Mouse (Mus musculus) adrenal gland, postnatal 14 days (tissue): ENCODE measurements around the gene Tspan9. TPM values are rescaled to one million over a fixed set of nuclear protein-coding genes. Genes with fewer than 3 reads are reported as not detected.

Experiments used
- DNase-seq: peaks from one replicate; pipeline ENCODE4 v3.0.0; 2021; ENCODE audit warnings: mixed read lengths
- long read RNA-seq, 2 experiments: library from polyadenylated mRNA; stranded (forward); transcript quantifications; one replicate each; pipeline ENCODE4 v2.0.0; 2021
- total RNA-seq: library from RNA; stranded (reverse); gene quantifications from 2 replicates; pipeline ENCODE4 v1.2.3, GENCODE M21; 2021

Tspan9 gene
- total RNA-seq = 53.9 and 59.0 TPM in 2 replicates
- long read RNA-seq, experiment 1, partial matches to known transcripts = 0 of 49 reads
- long read RNA-seq, experiment 1, other reads (novel, unspliced or antisense) = 45 of 49 reads
- long read RNA-seq, experiment 2, partial matches to known transcripts = 4 of 31 reads
- long read RNA-seq, experiment 2, other reads (novel, unspliced or antisense) = 26 of 31 reads

DNA sequence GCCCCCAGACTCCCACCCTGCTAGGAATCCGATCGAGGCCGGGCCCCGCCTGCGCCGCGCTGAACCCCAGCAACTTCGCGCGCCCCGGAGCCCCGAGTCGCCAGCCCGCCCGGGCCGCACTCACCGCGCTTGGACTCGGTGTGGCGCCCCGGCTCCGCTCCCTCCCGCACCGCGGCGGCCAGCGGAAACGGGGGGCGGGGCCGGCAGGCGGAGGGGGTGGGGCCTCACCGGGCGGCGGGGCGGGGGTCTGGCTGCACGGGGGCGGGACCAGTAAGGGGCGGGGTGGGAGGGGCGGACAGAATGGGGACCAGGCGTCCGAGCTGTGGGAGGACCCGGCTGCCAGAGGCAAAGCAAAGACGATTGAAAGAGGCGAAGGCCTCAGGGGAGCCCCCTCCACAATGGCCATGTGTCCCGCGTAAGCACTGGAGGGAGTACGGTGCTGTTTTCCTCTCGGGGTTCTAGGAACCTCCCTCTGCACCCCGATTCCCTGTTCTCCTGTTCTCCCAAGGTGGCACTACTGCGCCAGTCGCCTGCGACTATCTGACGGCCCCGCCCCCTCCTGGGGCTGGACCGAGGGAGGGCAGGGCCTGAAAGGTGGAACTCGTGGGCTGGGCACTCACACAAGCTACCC is at the start of gene Tspan9:
Tspan9 (minus strand) TSS at position 205 of the 631 bp plus-strand sequence.
- DNase-seq = peak; percentile 87

DNA sequence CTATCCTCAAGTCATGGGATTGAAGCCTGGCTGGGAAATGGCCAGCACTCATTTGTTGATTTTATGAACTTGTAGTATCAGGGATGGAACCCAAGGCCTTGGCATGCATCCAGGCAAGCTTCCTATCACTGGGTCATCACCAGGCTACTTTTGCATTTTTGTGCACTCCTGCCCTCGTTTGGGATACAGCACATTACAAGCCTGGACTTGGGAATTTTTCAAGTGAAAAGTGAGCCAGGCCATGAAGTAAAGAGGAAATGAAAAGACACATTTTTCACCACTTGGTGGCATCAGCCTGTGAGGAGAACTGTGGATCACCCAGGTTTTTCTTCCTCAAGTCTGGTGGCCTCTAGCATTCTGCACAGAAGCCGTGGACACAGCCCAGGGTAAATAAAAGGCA is 40.1 kb upstream of the Tspan9 start:
- DNase-seq = no peak

DNA sequence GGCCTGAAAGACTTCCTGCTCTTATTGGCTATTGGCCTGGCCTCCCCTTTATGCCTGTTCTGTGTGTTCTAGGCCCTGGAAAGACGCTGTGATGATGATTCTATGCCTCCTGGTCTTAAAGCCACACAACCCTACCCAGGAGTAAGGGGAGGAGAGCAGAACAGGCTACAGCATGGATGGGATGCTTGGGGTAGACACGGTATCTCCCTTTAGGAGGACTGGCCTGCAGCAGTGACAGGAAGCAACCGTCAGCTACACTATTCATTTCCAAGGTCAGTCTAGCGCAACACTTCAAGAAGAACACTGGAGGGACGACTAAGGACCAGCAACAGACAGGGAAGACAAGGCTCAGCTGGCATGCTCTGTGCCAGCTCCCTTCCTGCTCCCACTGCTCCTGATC is 37.8 kb upstream of the Tspan9 start:
- DNase-seq = no peak

DNA sequence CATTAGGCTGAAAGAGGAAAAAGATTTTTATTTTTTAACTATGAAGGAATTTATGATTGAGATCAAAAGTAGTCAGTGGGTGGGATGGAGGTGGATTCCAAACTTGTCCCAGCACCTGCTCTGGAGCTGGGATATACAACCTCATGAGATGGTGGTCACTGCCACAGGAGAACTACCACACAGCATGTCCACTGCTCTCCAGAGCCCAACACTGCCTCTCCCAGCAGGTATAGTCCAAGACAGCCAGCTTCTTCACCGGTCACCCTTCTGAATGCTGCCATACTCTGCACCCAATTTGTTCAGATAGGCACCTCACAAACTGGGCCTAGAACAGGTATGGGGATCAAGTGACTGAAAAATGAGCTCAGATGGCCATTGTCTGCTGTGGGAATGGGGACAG is 36.3 kb upstream of the Tspan9 start:
- no peak for DNase-seq

DNA sequence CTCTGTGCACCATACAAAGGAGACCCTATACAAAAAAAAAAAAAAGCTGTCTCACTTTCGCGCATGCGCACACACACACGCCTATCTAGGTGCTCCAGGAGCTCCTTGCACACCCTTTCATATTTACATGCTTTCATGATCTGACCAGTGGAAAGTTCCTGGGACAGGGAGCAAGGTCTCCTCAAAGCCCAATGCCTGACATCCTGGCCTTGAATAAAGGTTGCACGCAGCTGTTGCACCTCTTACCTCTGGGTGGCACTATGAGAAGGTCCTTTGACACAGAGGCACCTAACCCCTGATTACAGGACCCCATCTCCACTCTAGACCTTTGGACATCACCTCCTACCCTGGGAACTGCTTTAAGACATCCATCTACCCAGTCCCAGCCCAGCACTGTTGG is 35.9 kb upstream of the Tspan9 start:
- peak; percentile 29 for DNase-seq

DNA sequence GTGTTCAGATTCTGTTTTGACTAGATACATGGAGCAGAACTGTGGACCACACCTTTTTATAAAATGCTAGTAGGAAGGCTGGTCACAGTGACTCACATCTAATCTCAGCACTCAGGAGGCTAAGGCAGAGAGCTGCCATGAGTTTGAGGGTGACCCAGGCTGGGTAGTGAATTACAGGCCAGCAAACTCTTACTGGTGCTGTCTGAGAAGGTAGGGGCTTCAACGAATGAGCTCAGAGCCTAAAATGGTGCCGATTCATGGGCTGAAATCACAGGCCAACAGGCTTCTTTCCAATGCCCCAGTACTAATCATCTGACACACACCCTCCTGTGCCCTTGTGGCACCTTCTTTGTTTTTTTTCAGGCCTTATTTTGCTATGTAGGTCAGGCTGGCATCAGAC is 35.3 kb upstream of the Tspan9 start:
- DNase-seq = no peak

DNA sequence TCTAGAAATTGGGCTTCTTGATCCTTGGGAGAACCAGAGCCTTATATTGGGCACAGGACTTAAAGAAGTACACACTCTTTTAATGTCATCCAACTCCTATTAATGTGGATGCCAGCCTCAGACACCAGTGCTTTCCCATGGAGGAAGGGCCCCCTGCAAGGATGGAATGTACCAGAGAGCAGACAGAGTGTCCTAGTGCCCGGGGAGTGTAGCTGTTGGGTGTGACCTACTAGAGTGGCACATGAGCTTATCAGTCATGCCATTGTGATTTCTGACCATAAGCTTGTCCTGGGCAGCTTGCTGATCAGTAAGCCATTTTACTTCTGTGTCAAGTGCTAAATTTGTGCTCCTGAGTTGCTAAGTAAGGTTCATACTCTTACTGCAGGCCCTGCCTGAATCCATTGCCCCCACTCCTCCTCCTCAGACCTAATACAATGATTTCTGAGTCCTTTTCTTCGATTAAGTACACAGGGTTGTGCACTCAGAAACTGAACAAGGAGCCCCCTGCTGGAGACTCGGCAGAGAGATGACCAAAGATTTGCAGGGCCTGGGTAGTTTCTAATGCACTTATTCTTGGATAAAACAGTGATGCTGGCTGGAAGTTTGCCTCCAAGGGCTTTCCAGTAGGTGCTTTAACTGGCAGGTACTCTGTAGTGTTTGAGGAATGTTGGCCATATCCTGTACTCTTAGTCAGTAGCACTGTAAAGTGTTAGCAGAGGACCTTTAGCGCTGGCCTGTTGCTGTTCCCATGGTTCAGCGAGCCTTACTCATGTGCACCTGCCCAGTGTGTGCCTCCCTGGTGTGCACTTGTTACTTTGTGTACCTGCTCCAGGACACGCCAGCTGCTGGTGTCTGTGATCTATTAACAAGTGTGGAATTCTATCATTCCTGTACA is 25.6 kb upstream of the Tspan9 start:
- DNase-seq = peak; percentile 38

DNA sequence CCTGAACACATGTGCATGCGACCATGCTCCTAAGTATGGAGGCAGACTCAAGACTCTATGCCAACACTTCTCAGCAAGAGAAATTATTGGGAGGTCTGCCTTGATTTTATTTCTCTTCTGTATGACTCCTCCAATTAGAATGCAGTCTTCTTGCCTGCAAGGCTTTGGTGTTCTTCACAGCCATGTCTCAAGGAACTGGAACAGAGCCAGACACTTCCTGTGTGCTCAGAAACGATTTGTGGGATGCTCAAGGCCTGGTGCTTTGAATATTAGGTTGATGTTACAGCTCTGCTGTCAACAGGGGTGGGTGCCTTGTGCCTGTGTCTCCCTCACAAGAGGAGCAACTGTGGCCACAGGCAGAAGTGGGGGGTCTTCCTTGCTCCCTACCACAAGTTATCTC is 22.2 kb upstream of the Tspan9 start:
- DNase-seq = no peak

DNA sequence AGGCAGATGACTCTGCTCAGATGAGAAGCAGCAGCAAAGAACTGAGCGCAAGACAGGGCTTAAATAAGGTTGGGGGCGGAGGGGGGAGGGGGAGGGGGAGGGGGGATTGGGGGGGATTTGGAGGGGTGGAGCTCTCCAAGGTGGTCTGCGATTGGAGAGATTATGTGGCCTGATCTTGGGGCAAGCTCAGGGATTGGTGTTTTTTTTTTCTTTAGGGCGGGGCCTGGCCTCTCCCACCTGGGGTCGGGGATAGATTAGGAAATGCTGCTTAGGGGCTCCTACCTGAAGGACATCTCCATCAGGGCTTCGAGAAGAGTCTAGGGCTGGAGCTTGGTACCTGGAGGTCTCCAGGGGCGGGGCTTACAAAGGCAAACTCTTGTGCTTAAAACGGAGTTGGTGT is 21.2 kb upstream of the Tspan9 start:
- DNase-seq = no peak

DNA sequence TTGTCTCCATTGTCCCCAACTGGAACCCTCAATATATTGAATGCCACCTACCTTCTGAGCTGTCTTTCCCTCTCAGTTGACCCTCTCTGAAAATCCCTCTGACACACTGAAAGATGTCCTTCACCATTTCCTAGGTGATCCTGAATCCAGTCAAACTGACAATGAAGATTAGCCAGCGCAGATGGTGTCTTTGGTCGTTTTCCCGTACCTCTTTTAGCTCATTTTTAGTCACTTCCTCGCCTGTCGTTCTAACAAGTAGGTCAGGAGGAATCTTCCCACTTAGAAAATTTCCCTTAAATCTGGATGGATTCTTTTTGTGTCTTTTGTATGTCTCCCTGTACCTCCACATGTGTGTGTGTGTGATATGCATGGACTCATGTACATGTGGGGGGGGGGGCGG is 15.7 kb upstream of the Tspan9 start:
- DNase-seq = no peak

DNA sequence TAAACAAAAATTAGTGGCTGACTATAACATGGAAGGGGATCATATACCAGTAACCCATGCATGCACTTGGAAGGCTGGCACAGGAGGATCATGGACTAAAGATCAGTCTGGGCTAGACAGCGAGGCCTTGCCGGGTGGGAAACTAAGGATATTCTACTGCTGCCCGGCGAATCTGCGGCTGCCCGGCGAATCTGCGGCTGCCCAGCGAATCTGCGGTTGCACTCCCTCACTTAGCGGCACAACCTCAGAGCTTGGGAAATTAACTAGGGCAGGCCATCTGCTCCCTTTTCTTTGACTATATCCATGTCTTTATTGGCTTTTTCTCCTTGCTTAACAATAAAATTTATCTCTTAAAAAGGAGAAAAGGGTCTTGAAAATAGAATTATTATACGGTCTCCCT is 14.6 kb upstream of the Tspan9 start:
- no peak for DNase-seq

DNA sequence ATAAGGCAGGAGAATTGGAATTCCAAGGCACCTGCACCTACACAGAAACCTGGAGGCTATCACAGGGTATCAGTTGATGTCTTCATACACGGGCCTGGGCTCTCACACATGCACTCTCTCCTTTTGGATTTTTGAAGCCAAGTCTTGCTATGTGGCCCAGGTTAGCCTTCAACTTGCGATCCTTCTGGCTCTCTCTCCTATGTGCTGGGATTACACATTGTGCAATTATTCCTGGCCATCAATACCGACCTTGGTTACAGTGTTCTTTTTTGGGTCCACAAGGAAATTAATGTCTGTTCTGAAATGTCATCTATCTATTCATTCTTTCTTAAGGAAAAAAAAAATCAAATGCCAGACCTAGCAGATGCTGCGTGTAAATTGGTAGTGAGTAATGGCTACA is 13.1 kb upstream of the Tspan9 start:
- DNase-seq = no peak

DNA sequence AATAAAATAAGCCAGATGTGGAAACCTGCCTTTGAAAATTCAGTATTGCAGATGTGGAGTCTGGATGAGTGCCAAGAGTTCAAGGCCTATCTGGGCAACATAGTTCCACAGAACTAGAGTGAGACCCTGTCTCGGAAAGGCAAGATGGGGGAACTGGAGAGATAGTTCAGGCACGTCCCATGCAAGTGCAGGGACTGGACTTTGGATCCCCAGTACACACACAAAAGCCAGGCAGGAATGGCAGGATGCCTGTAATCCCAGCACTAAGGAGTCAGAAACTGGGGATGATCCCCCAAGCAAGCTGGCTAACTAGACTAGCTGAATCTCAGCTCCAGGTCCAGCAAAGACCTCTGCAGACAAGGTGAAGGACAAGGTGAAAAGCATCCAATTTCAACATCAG is 12.5 kb upstream of the Tspan9 start:
- DNase-seq = no peak

DNA sequence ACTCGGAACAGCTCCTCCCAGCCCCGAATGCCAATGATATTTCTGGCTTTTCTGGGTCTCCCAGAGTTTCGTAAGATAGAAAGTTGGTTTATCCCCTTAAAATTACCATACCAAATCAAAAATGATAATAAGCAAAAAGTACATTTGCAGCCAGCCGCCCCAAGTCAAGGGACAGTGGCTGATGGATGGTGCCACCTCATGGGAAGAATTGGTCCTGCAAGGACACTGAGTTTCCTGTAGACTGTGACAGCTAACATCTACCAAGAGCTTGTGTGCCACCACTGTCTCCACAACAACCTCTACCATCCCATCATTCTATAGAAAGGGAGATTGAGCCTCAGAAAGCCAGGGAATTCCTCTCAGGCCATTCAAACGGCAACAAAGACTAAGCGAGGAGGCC is 2.4 kb upstream of the Tspan9 start:
- peak; percentile 76 for DNase-seq

DNA sequence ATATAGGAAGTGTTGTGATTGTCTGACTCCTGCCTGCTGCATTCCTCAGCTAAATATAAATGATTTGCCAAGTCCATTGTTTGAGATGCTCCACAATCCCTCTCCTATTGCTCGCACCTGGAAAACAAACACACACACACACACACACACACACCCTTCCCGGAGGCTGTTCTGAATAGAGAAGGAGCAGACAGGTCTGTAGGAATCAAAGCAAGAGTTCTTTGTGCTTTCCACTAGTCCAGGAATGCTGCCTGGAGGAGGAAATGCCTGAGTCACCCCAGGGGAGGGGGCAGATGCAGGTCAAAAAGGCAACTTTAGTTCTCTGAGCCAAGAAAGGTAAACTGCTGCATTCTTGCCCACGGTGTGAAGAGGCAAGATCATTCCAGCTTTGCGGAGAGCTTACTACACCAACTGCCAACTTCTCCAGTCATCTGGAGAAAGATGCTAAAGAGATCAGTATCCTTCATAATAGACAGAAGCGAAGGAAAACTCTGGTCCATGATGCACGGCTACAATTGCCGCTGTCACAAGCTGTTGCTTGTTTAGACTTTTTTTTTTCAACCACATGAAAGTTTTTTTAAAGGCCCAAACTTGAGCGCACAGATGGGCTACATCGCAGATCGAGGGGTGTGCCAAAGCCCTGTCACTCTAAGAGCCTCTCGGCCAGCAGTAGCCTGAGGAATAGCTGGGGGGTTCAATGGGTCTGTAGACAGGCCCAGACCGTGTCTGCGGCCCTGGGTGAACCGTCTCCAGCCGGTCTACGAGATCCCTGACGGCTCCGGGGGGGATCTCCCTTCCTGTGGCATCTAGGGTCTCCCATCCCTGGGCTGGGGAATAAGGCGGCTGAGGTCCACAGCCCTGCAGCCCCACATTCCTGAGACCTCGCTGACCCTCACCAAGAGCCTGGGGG is 770 bp downstream of the Tspan9 start:
- DNase-seq = peak; percentile 41

DNA sequence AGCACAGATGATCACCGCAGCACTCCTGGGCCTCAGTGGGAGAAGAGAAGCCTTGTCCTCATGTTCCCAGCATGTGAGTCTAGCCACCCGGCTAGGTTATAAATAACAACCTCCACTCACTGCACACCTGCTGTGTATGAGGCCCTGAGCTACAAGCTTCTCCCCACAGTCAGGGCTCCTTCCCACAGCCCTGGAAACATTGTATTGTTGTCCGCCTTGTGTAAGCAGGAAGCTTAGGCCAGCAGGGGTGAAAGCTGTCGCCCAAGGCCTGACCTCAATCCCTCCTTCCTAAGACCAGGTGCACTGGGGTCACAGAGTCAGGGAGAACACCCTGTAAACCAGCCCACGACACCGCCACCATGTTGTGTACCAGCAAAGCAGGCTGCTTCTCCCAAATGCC is 2.7 kb downstream of the Tspan9 start:
- no peak for DNase-seq

DNA sequence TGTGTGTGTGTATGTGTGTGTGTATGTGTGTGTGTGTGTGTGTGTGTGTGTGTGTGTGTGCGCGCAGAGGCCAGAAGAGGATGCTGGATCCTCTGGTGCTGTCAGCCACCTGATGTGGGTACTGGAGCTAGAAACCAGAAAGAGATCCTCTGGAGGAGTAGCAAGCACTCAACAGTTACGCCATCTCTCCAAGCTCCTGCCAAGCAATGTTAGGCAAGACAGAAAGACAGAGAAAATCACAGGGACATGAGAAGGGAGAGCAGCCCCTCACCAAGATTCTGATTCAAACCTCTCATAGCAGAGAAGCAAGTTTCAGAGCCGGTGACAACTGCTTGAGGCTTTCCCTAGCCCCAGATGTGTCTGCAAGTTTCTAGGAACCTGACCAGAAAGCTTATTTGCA is 5.5 kb downstream of the Tspan9 start:
- DNase-seq = no peak

DNA sequence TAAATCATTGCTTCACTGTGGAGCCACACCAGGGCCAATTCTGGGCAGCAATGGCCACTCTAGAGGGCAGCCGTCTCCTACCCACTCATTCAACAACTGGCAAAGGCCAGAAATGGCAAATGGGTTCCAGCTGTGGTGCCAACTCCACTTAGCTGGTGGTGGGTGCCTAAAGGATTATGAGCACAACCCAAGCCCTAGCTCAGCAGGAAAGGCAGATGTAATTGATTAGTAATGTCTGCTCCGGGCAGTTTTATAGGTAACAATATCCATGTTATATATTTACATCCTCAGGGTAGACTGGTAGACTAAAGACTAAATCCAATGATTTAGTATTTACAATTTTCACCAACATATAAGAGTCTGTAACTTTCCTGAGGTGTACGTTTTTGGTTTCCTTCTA is 6.7 kb downstream of the Tspan9 start:
- DNase-seq = no peak

DNA sequence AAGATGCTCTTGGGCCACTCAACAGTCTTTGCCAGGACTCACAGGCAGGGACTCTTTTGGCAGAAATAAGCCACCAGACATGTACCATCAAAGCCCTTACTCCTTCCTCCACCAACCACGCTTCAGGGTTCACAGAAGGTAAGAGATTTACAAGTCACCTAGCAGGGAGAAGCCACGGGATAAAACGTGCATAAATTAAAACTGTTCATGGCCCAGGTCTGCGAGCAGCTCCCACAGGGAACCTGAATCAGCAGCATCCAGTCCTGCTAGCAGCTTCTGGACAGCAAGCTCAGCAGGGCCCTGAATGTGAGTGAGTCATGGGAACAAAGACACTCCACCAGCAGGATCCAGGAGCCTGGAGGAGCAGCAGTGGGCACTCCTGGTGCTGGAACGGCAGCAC is 7.9 kb downstream of the Tspan9 start:
- no peak for DNase-seq

DNA sequence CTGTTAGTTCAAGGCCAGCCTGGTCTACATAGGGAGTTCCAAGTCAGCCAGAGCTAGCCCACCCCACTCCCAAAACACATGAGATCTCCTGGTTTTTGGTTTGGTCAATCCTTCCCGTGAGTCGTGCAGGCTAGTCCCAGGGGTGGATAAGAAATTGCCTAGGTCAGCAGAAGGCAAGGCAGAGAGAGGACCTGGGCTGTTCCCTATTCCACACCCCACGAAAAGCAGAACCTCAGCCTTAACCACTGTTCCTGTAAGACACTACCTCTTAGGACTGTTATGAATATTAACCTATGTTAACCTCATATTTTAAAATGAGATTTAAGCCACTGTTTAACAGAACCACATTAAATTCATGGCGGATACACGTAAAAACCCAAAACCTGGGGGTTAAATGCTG is 8.4 kb downstream of the Tspan9 start:
- no peak for DNase-seq

DNA sequence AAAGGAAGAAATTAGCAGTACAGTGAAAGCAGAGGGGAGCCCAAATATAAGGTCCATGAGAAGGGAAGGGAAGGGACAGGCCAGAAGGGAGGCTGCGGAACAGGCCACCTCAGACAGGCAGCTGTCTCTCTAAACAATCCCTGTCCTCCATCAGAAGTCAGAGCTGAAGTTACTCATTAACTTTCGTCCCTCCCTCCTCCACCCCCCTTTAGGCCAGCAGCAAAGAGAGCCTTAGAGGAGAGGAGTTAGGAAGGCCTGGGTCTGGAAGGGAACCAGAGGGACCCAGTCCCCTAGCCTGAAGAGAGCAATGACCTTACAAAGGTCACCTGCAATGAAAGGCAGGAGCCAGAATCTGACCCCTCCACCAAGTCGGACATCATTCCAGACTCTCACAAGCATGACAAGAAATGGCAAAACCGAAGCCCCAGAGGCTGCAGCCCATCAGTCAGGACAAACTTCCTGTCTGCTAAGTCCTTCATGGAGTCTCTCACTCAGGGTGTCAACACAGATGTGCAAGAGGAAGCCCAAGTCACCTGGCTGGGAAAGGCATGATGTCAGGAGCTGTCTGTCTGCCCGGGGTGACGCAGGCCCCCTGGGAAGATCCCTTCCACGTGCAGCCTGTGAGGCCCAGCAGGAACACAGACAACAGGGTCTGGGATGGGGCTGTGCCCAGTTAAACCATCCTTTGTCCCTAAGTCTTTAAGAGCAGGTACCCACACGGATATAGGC is 9.0 kb downstream of the Tspan9 start:
- no peak for DNase-seq

DNA sequence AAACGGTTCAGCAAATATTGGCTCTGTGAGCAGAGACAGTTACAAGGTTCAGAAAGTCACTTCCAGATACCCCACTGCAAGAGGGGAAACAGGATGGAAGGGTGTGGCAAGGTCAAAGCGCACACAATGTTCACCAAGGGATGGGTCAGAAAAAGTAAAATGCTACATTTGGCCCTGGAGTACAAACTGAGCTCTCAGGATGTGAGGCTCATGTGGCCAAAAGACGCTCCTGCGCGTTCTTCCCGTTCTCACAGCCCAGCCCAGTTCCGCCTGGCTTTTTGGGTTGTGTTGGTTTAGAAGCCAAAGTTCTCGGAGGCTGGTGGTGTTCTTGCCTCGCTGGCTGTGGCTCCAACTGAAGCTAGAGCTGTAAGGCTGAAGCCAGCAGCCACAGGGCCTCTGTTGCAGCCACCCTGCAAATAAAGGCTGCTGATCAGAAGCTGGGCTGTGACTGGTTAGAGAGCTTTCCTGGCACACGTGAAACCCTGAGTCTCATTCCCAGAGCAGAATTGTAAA is 9.7 kb downstream of the Tspan9 start:
- DNase-seq = peak; percentile 47
